Mouse (Mus musculus) erythroblast, embryonic 14.5 days (primary cell): ENCODE results near the gene Nav2.

ENCODE experiments used
- GATA1 ChIP-seq: IDR thresholded peaks from 2 replicates; pipeline ENCODE4 v1.6.1; 2012; ENCODE audit warnings: low read length, inconsistent platforms, mixed read lengths
- TAL1 ChIP-seq: IDR thresholded peaks from 3 replicates; pipeline ENCODE4 v1.6.1; 2012; ENCODE audit warnings: low read length, inconsistent platforms, mixed read lengths

GRCm38 (mm10) chr7:49430808-49431207 is 522.3 kb downstream of the Nav2 start:
- TF ChIP-seq GATA1, result no peak
- TF ChIP-seq TAL1, result no peak
